Mouse (Mus musculus) erythroblast, embryonic 14.5 days (primary cell): ENCODE measurements around the gene Macf1.

Source experiments
- GATA1 ChIP-seq: IDR thresholded peaks from 2 replicates; pipeline ENCODE4 v1.6.1; 2012; ENCODE audit warnings: low read length, inconsistent platforms, mixed read lengths
- TAL1 ChIP-seq: IDR thresholded peaks from 3 replicates; pipeline ENCODE4 v1.6.1; 2012; ENCODE audit warnings: low read length, inconsistent platforms, mixed read lengths

DNA sequence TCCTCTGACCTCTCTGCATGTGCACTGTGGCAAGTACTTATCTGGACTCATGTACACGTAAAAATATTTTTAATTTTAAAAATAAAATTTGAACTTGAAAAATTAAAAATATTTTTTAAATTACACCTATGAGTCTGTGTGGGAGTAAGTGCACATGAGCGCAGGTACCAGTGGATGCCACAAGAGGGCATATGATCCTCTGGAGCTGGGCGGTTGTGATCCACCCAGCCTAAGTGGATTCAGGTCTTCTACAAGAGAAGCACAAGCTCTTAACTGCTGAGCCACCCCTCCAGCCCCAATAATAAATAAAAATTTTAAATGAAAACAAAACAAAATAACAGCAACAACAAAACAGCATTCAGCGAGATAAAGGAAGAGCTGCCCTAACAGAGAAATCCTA lies 351.0 kb downstream of the Macf1 start:
- TF ChIP-seq TAL1 (no peak), GATA1 (no peak)
